Mouse (Mus musculus) cerebellum, adult 9-11 months (tissue): ENCODE data around the gene Rerg.

Experiments
- DNase-seq: peaks from one replicate; pipeline ENCODE4 v3.0.0; 2022

Rerg gene

DNA sequence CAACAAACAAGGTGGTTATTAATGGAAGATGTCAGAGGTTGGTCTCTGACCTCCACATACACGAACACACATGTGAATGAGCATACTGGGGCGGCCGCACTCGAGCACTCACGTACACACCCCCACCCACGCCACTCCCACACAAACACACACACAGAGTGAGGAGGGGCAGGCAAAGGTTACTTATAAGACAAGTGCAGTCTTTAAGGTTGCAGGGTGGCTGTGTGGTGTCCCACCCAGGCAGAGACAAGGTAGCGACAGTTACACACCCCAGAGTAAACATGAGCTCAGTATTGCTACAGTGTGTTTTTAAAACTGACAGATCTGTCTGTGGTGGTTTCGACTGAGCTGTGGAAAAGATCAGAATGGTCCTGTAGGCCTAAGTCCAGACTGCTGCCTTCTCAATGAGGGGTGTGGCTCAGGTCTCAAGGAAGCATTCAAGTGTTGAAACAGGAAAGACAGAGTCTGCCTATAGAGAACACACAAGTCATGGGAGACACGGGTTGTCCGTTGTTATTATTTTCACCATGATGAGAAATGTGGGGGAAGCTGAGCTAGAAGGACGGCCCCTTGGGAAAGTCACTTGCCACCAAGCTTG is 8.7 kb downstream of the Rerg start:
- no peak for DNase-seq

DNA sequence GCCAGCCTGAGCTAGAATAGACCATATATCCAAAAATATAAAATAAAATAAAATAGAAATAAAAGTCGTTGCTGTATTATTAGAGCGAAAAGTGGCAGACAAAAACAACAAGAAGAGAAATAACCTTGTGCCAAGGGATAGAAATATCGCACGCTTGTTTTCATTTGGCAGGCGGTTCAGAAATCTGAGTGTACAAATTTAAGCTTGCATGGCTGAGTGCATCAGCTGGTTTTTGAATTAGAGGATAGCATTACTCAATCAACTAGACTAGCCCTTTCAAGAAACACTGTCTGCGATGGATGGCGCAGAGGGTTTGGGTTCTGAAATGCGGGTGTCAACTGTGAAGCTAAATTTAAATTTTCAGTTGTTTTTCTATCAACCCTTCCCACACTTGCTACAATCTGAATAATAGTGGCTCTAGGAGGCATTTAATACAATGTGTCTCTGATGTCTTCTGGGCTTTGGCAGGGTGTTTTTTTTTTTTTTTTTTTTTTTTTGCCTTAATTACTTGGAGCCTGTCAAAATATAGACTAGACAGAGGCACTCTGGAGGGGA is 10.8 kb downstream of the Rerg start:
- DNase-seq, result no peak

DNA sequence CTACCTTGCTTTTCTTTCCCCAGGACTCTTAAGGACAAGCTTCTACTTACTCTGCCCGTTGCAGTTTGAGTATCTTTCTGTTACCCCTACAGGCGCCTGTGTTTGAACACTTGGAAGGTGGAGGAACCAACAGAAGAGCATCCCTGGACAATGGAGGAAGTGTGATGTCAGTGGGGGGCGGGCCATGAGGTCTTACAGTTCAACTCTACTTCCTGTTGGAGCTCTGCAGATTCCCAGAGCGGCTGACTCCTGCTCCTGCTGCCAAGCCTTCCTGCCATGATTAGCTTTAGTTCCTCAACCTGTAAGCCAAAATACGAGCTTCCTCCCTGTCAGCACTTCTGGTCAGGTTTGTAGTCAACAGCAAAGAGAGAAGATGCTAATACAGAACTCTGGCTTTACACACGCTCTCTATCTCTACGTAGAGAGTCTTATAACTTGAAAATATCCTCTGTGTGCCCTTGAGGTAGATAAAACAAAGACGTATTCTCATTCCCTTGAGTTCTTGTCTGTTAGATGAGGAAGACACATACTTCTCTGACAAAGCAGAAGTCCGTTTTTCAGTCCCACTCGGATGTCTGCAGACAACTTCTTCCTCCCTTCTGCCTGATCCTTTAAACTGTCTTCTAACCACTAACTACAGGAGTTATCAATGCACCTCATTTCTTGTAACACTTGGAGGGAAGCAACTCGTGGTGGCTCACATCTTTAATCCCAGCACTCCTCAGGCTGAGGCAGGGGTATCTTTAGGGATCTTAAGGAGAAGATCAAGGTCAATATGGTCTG is 13.7 kb downstream of the Rerg start:
- DNase-seq, result no peak

DNA sequence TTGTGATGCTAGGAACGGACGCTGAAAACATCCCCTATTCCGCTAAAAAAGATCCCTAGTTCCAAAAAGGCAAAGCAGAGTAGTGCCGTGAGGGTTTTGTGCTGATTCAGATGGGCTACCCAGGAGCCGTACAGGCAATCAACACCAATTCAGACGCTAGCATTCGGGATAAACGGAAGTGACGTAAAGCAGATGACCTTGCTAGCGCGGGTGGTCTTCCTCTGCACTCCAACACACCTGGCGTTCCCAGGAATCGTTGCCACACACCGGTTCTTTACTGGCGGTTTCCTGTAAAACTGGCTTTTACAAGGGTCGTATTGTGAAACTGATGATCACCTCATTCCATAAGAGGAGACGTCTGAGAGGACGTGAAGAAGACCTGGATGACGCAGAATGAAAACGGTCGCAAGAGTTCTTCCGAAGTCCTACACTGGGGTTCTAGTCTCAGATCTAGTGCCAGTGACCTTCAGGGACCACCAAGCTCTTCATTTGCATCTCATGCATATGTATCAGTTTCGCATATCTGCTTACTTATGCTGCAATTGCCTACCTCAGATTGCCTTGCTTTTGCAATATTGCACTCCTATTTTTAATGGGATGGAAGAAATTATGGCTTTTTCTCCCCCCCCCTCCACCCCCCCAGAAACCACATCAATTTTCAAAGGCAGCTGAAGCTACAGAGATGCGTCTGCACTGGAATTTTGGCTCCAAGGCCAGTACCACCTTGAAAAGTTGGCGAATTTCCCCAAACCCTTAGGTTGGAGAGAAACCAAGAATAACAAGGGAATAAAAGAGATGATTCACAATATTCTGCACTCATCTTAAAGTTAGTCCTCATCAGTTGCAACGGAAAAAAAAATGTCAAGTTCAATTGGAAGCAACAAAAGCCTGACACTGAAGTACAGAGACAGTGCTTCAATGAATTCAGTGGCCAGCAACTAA is 14.8 kb downstream of the Rerg start:
- DNase-seq, result no peak

DNA sequence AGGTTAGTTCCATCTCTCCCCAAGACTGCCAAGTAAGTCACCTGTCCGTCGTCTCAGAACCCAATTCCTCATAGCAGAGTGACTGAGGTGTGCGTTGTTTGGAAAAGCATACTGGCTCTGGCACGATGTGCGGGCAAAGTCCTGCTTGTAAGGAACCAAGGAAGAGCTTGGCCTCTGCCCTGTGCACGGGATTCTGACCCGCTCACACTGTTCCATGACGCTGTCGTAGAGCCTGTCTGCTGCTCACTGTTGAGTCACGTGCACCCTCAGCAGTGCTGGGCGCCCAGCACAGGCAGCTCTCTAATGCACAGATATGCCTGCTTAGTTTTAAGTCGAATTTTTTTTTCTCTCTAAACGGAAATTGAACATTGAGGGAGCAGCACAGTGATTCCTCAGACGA is 17.3 kb downstream of the Rerg start:
- no peak for DNase-seq

DNA sequence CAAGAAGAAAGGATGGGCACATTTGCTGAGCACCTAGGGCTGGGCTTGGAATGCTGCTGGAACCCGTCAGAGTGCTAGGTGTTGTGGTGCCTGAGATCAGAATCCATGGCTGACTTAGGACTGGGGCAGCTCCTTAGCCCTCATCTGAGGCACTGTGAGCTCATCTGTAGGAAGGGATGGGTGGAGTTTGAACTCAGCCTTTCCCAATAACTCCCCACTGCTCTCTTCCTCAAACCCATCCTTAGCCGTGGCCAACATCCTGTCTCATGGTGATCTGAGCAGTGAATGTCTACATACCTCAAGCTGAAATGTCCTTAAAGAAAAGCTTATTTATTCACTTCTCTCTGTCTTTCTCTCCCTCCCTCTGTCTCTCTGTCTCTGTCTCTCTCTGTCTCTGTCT is 19.3 kb downstream of the Rerg start:
- no peak for DNase-seq

DNA sequence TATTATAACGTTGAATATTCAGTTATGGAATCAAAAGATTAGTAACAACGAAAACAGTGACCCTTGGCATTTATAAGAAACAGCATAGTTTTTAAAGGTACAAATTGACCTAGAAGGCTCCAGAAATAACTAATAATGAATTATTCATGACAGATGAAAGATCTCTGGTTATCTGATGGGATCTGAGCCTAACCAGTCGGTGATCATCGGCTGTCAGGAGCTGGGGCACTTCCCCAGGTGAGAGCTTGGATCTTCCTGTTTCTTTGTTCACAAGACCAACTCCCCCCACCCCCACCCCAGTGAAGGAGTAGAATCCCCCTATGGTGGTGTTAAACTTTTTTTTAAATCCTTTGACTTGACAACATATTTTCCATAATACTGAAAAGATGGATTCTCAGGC is 20.5 kb downstream of the Rerg start:
- no peak for DNase-seq

DNA sequence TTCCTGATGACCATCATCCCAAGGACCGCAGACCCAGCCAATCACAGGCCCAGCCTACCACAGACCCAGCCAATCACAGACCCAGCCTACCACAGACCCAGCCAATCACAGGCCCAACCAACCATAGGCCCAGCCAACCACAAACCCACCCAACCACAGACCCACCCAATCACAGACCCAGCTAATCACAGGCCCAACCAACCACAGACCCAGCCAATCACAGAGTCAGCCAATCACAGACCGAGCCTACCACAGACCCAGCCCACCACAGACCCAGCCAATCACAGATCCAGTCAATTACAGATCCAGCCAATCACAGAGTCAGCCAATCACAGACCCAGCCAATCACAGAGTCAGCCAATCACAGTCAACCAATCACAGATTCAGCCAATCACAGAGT is 23.4 kb downstream of the Rerg start:
- DNase-seq, result no peak

DNA sequence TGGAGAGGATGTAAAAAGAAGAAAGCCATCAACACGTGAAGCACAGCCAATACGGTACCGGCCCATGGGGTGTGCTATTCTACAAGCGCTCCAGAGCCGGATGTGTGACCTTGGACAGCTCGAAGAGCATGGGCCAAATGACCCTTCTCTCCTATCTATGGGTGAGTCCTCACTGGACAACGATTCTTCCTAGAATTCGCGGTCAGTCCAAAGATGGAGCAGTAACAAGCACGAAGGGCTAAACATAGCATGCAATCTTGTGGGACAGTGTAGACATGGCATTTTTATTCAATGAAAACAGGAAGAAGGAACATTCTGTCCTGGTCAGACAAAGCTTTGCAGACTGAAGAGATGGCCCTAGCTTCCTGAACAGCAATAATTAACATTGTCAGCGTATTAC is 24.7 kb downstream of the Rerg start:
- DNase-seq, result no peak

DNA sequence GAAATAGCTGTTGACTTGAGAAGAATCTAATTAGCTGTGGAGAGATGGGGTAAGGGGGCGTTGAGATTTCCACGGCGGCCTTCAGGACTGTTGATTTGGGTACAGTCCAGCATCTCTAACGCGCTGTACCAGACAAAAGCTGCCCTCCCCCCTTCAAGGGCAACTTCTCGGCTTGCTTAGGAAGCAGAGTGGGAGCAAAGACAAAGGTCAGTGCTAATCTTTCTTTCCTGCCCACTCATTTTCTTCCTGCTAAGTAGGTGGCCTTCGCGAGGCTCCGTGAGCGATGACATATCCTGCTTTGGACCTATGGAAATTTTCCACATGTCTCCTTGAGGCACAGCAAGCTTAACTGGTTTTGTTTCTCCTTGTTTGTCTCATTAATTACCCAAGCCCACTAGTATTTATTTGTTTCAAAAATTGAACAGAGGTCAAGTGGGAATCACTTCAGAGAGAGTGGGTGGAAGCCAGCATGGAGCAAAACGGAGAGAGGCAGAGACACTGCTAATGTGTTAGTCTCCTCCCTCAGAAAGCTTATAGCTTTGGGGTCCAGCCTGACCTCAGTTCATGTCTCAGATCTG is 25.2 kb downstream of the Rerg start:
- DNase-seq, result no peak

DNA sequence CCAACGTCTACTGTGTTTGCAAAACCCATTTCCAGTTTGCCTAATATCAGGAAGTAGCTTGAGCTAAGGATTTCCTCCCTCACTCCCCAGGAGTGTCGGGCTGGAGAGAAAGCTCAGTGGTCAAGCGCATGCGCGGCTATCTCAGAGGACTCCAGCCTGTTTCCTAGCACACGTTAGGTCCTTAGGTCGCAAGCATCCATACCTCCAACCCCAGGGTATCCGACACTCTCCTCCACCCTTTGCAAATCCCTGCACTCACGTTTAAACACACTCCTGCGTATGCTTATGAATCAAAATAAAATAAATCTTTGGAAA is 25.8 kb downstream of the Rerg start:
- no peak for DNase-seq

DNA sequence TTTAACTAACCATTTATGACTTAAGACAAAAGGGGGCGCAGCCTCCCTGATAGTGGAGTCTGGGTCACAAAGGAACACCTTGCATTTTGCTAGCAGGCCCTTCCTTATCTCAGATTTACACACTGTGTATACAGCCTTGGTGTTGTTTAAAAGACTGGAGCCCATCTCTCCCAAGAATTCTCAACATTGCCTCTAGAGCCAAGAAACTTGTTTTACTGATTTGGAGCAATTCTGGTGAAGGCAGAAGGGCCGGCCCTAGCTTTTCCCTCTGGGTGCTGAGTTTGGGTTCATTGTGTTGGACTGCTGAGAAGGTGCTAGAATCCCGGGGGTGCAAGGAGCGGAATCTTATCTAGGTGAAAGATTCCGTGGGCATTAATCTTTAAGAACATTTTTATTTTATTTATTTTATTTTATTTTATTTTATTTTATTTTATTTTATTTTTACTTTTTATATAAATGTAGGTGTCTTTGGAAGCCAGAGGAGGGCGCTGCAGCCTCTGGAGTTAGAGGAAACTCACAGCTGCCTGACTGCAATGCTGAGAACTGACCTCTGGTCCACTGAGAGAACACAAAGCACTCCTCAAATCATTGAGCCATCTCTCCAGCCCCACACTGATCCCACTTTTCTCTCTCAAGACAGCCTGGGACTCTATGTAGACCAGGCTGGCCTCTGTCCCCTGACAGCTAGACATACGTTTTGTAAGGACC is 26.3 kb downstream of the Rerg start:
- DNase-seq, result no peak

DNA sequence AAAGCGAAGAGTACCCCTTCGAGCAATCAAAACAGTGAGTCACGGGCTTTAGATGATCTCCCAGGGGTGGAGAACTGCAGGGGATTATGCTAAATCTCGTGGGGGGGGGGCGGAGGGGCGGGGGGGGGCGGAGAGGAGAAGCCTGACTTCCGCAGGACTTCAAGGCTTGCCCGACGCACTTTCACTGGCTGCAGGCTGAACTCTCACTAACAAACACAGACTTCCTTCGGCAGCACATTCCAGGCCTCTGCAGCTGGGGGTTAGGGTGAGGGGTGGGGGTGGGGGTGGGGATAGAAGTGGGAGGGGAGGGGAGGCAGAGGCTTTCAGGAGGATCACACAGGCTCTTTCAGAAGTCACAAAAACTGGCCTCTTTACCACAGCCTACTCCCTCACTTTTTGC is 27.5 kb downstream of the Rerg start:
- no peak for DNase-seq

DNA sequence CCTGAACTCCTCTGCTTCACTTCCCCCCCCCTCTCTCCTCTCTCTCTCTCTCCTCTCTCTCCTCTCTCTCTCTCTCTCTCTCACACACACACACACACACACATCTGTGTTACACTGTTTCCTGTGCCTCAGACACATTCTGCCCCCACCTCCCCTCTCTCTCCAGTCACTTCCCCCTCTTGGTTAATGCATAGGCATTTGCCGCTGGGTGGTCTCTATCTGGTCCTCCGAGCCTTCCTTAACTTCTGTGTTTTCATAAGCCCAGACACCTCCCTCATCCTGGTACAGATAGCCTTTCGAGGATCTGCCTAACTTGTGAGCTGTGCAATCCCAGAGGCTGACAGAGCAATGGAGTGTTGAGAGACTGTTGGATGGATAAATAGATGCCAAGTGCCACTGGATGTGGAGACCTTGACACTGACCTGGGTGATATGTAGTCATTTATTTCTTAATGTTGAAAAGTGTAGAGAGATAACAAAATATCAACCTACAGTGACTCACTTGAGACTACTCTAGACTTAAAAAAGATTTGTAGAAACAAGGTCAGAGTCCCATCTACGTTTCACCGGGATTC is 29.0 kb downstream of the Rerg start:
- DNase-seq, result no peak

DNA sequence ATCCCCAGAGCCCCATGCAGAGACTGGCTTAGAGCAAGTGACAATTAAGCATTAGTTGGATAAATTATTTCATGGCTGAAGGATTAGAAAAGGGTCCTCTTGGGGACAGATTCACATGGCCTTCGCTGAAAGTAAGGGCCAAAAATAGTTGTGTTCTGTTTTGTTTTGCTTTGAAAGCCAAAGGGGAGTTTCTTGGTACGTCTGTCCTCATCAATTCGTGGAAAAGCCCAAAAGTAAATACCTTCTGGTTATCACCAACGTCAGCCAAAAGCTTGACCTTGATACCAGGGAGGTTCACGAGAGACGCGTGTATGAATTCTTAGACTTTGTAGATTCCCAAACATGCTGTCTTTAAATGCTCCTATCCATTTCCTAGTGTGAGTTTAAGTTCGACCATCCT is 31.5 kb downstream of the Rerg start:
- DNase-seq, result no peak

DNA sequence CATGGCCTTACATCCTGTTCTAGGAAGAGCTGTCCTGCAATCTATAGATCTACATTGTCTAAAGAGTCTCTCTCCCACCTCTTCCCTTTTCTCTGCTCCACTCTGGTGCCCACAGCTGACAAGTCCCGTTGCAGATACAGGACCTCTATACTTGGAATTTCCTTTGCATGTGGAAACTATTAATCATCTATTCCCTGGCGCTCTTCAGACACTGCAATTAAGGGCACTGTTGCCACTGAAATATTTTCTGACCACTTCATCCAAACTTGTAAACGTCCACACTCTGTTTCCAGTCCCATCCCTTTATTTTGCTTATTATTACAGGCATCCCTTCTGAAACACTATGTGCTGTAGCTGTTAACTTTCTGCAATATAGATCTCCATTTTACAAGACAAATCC is 31.9 kb downstream of the Rerg start:
- DNase-seq, result no peak

DNA sequence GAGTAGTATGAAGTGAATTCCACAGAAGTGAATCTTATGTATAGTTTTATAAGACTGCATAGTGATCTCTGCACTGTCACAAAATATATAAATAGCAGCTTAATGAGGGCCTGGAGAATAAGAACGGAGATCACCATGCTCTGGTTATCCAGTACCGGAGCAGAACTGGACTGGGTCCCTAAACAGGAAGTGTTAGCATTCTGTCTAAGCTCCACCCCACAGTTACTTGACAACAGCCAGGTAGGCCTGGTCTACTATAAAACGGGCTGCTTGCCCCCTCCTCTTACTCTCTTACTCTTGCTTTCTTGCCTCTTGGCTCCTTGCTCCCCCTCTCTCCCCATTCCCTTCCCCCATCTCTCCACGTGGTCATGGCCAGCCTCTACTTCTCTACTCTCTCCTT is 33.9 kb downstream of the Rerg start:
- DNase-seq, result no peak

DNA sequence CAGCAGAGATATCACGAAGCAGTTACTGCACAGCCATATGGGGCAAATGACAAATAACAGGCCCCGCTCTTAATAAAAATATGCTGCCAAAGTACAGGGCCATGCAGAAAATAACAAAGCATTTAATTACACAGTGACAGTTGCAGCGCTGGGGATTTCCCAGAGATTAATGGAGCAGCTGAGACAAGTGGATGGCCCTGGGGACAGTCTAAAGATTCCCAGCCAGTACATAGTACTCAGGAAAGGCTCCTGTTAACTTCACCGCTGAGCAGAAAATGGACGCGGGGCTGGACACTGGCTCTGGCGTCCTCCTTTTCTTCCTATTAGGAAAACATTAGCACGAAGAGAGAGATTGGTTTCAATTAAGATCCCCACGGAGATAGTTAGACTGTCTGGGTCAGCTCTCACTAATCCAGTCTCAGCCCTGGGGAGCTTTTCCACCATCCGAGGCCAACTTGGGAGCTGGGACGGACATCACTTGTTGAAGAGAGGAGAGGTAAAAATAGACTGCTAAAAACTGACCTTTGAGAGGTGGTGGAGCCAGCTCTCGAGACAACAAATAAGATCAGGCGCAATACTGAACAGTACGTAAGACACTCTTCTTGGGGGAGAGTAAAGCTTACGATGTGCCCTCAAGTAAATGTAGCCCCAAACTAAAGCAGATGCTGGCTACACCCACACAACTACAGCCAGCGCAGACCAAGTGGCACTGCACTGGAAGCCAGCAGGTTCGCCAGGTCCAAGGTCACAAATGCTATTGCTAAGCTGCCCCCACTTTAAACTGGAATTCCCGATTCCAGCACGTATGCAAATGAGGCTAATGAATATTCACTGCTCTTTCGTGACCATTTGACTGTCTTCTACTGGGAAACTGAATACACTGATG is 34.5 kb downstream of the Rerg start:
- no peak for DNase-seq

DNA sequence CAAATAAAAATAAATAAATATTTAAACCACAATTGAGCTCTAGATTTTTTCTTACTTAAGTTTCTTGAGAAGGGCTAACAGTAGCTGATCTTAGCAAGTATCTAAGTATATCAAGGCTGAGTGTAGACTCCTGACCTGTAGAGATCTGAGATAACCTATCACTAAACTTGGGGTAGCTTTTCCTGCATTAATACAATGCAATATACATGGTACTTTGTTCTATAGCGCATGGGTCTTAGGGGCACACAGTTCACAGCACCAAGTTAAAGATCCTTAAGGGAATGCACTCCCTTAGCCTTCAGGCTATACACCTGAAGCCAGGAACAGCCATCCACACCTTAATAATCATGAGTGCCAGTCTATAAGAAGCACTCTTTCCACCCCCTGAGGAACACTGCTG is 38.5 kb downstream of the Rerg start:
- no peak for DNase-seq

DNA sequence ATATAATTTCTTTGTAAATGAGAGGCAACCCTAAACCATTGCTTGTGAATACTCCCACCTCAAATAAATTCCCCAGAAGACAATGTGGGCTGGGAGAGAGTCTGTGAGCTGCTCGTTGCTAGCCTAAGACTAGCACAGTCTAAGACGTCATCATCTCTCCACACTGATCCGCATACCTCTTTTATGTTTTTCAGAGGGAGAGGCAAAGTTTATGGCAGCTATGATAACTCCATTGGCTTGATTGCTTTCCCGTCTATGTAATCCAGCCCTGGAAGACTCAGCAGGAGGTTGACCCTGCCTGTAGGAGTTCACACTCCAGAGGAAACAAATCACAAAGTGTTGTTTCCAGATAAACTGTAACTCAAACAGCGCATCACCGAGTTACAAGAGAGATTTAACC is 38.9 kb downstream of the Rerg start:
- no peak for DNase-seq

DNA sequence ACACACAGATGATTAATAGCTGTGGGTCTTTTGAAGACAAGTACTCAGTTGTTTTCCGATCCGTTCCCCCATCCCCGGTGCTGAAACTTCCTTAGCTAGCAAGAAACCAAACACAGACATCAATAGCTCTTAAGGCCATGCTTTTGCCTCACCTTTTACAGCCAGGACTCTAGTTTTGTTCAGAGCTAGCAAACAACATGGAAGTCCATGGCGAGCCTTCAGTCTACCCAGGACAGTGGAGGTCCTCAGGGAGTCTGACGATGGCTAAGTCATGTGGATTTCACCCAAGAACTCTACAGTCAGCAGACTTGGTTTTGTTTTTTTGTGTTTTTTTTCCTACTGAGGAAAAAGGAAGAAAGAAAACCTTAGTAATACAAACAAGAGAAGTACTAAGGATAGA is 43.4 kb downstream of the Rerg start:
- no peak for DNase-seq
